Comparison of ENCODE assay signal across 42 mouse cellular contexts in the genomic region with DNA sequence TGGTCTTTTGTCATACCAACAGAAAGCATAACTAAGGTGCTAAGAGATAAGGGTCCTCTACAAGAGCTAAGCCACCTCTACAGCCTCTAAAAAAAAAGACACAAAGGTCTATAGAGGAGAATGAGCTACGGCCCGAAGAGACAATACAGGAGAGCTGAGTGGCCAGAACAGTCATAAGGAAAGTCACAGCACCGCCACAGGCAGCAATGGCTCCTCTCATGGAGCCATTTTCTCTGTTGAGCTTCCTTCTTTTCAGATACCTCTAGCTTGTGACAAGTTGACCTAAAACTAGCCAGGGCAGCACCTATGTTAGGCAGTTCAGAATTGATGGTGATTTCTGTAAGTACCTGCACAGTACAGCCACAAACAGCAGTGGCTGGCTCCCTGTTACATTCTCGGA. TPM values are rescaled to one million over a fixed set of nuclear protein-coding genes. Genes with fewer than 3 reads are reported as not detected.
"Had no signal": no experiment of that assay in that cellular context is flagged by ENCODE, and none has a peak within 500 bp of the region (broad histone marks: within the 10 kb centered on the region; RNA-seq: fewer than 3 reads in every experiment).

No protein-coding gene starts in this region.

- H3K36me3 ChIP-seq: liver, embryonic 15.5 days; midbrain, embryonic 15.5 days had no signal

- H3K27ac ChIP-seq: limb, embryonic 10.5 days; limb, embryonic 12.5 days; limb, embryonic 13.5 days; limb, embryonic 15.5 days; liver, embryonic 12.5 days; liver, embryonic 13.5 days; liver, embryonic 14.5 days; liver, embryonic 15.5 days; lung, embryonic 15.5 days; macrophage; midbrain, embryonic 10.5 days; midbrain, embryonic 12.5 days; midbrain, embryonic 13.5 days; midbrain, embryonic 15.5 days; neural tube, embryonic 12.5 days had no signal

- H3K9ac ChIP-seq: limb, embryonic 12.5 days; limb, embryonic 13.5 days; limb, embryonic 15.5 days; liver, embryonic 12.5 days; liver, embryonic 13.5 days; liver, embryonic 14.5 days; liver, embryonic 15.5 days; liver, postnatal 0 days; lung, embryonic 14.5 days; lung, embryonic 15.5 days; midbrain, embryonic 12.5 days; midbrain, embryonic 13.5 days; midbrain, embryonic 15.5 days; neural tube, embryonic 12.5 days had no signal

- H3K4me1 ChIP-seq: limb, embryonic 10.5 days; limb, embryonic 12.5 days; limb, embryonic 13.5 days; limb, embryonic 15.5 days; lung, embryonic 15.5 days; midbrain, embryonic 10.5 days; midbrain, embryonic 12.5 days; midbrain, embryonic 13.5 days; midbrain, embryonic 15.5 days; neural tube, embryonic 12.5 days had no signal

- H3K27me3 ChIP-seq: limb, embryonic 12.5 days; limb, embryonic 13.5 days; limb, embryonic 15.5 days; liver, embryonic 12.5 days; liver, embryonic 13.5 days; liver, embryonic 15.5 days; lung, embryonic 15.5 days; midbrain, embryonic 12.5 days; midbrain, embryonic 13.5 days; midbrain, embryonic 15.5 days; neural tube, embryonic 12.5 days had no signal

- DNase-seq: left cerebral cortex, postnatal 4 days; liver; liver, embryonic 13.5 days; liver, postnatal 0 days; lung, adult 18-20 months; lung, adult 2 months; lung, embryonic 14.5 days; lung, postnatal 10 days; lung, postnatal 14 days; lung, postnatal 36 days; midbrain, embryonic 14.5 days had no signal

- H3K4me2 ChIP-seq: limb, embryonic 12.5 days; limb, embryonic 13.5 days; limb, embryonic 15.5 days; liver, embryonic 11.5 days; liver, embryonic 12.5 days; liver, embryonic 13.5 days; liver, embryonic 15.5 days; lung, embryonic 14.5 days; lung, embryonic 15.5 days; midbrain, embryonic 11.5 days; midbrain, embryonic 12.5 days; midbrain, embryonic 13.5 days; midbrain, embryonic 15.5 days; neural tube, embryonic 12.5 days had no signal

- H3K4me3 ChIP-seq: limb, embryonic 10.5 days; limb, embryonic 12.5 days; limb, embryonic 13.5 days; limb, embryonic 15.5 days; liver, embryonic 12.5 days; liver, embryonic 13.5 days; liver, embryonic 15.5 days; lung, embryonic 15.5 days; megakaryocyte, embryonic 14.5 days; midbrain, embryonic 10.5 days; midbrain, embryonic 12.5 days; midbrain, embryonic 13.5 days; midbrain, embryonic 15.5 days; myocyte; neural tube, embryonic 12.5 days had no signal

- H3K9me3 ChIP-seq: limb, embryonic 10.5 days; limb, embryonic 12.5 days; limb, embryonic 13.5 days; limb, embryonic 15.5 days; liver, embryonic 12.5 days; liver, embryonic 13.5 days; liver, embryonic 15.5 days; lung, embryonic 15.5 days; megakaryocyte, embryonic 14.5 days; midbrain, embryonic 10.5 days; midbrain, embryonic 12.5 days; midbrain, embryonic 13.5 days; midbrain, embryonic 15.5 days; neural tube, embryonic 12.5 days had no signal

RNA-seq across cellular contexts. Expression of gene Entpd8, which starts 13.6 kb away (rescaled TPM):
- total RNA-seq: left cerebral cortex, postnatal 10 days; left cerebral cortex, postnatal 14 days; left cerebral cortex, postnatal 25 days; left cerebral cortex, postnatal 36 days; left cerebral cortex, postnatal 4 days; megakaryocyte progenitor cell, adult 5-6 weeks; megakaryocyte, adult 5-6 weeks; megakaryocyte-erythroid progenitor cell, adult 5-6 weeks; midbrain, postnatal 0 days; monocyte, adult 5-6 weeks had no signal
- polyA plus RNA-seq: limb, embryonic 10.5 days; limb, embryonic 11.5 days; limb, embryonic 12.5 days; limb, embryonic 13.5 days; limb, embryonic 15.5 days; lung, embryonic 14.5 days; macrophage; midbrain, embryonic 10.5 days; midbrain, embryonic 11.5 days; midbrain, embryonic 12.5 days; midbrain, embryonic 13.5 days; midbrain, embryonic 14.5 days; midbrain, embryonic 15.5 days; midbrain, embryonic 16.5 days; midbrain, postnatal 0 days; myocyte; neural tube, embryonic 11.5 days; neural tube, embryonic 12.5 days had no signal

RNA-seq across cellular contexts. Expression of gene Noxa1, which starts 28.4 kb away (rescaled TPM):
- total RNA-seq: left cerebral cortex, postnatal 10 days; left cerebral cortex, postnatal 14 days; left cerebral cortex, postnatal 25 days; left cerebral cortex, postnatal 36 days; left cerebral cortex, postnatal 4 days; liver, adult 2 months; megakaryocyte progenitor cell, adult 5-6 weeks; megakaryocyte, adult 5-6 weeks; midbrain, postnatal 0 days; monocyte, adult 5-6 weeks had no signal
- polyA plus RNA-seq: limb, embryonic 12.5 days; macrophage; midbrain, embryonic 10.5 days; midbrain, embryonic 11.5 days; midbrain, embryonic 12.5 days; midbrain, embryonic 14.5 days; midbrain, embryonic 15.5 days; midbrain, embryonic 16.5 days; midbrain, postnatal 0 days; myocyte; neural tube, embryonic 12.5 days had no signal
